Mouse (Mus musculus) ES-E14 (cell line): ENCODE measurements around the gene Ndufc1.
A peak's percentile ranks its signal among the peaks of the same experiment; 100 is the strongest.

Source experiments
- CHD2 ChIP-seq: IDR thresholded peaks from 2 replicates; pipeline ENCODE4 v1.6.1; 2014; ENCODE audit warnings: mild to moderate bottlenecking, low read depth, low read length, inconsistent platforms
- HCFC1 ChIP-seq: IDR thresholded peaks from 2 replicates; pipeline ENCODE4 v1.6.1; 2012; ENCODE audit warnings: low read length, inconsistent platforms, borderline replicate concordance; ENCODE audit not compliant: insufficient read depth
- ZC3H11A ChIP-seq: IDR thresholded peaks from 2 replicates; pipeline ENCODE4 v1.6.1; 2012; ENCODE audit warnings: low read depth, mild to moderate bottlenecking, inconsistent platforms, low read length, borderline replicate concordance
- ZNF384 ChIP-seq: IDR thresholded peaks from 2 replicates; pipeline ENCODE4 v1.6.1; 2012; ENCODE audit warnings: low read depth, low read length, inconsistent platforms

GRCm38 (mm10) chr3:51373544-51373943, 35.2 kb downstream of the Ndufc1 start:
- TF ChIP-seq ZC3H11A (no peak), ZNF384 (peak; percentile 53; the same call in 1 of the 2 replicates), CHD2 (no peak), HCFC1 (no peak)
